Mouse (Mus musculus) midbrain, embryonic 13.5 days (tissue): ENCODE results near the gene Zfp385c. TPM values are rescaled to one million over a fixed set of nuclear protein-coding genes. Genes with fewer than 3 reads are reported as not detected.

ENCODE experiments used
- ATAC-seq: fragments of 200-750 bp; cut with Nextera tagmentation; 2 replicates; pipeline ENCODE4 v1.8.0; 2017; ENCODE audit warnings: mild to moderate bottlenecking, moderate TSS enrichment, moderate library complexity
- H3K27ac ChIP-seq: fragments of 300-500 bp; sonication (generic); 2 replicates; pipeline ENCODE4 v1.5.1; 2015; ENCODE audit warnings: inconsistent platforms, mild to moderate bottlenecking, moderate library complexity
- H3K27me3 ChIP-seq: fragments of 300-500 bp; sonication (generic); 2 replicates; pipeline ENCODE4 v1.6.1; 2015; ENCODE audit warnings: mild to moderate bottlenecking, inconsistent platforms
- H3K36me3 ChIP-seq: fragments of 300-500 bp; sonication (generic); 2 replicates; pipeline ENCODE4 v1.6.1; 2015; ENCODE audit warnings: mild to moderate bottlenecking, inconsistent platforms
- H3K4me1 ChIP-seq: fragments of 300-500 bp; sonication (generic); replicated peaks from 2 replicates; pipeline ENCODE4 v1.6.1; 2015; ENCODE audit warnings: inconsistent platforms
- H3K4me2 ChIP-seq: fragments of 300-500 bp; sonication (generic); replicated peaks from 2 replicates; pipeline ENCODE4 v1.6.1; 2015; ENCODE audit warnings: moderate library complexity, mild to moderate bottlenecking, inconsistent platforms
- H3K4me3 ChIP-seq: fragments of 300-500 bp; sonication (generic); replicated peaks from 2 replicates; pipeline ENCODE4 v1.5.1; 2015; ENCODE audit warnings: mild to moderate bottlenecking, inconsistent platforms
- H3K9ac ChIP-seq: fragments of 300-500 bp; sonication (generic); replicated peaks from 2 replicates; pipeline ENCODE4 v1.6.1; 2015; ENCODE audit warnings: mild to moderate bottlenecking, inconsistent platforms
- H3K9me3 ChIP-seq: fragments of 300-500 bp; sonication (generic); 2 replicates; pipeline ENCODE4 v1.6.1; 2016; ENCODE audit warnings: mild to moderate bottlenecking, inconsistent platforms
- WGBS: fragments of 180-500 bp; shearing (Covaris S2); methylation state at CpG from one replicate; pipeline ENCODE4 v1.1.7; 2015; 5-methylcytosine and 5-hydroxymethylcytosine counted together
- polyA plus RNA-seq: library from polyadenylated mRNA; unstranded; fragments of >200 nt; fragmentation: Nextera tagmentation; extraction: Ambion mirVana; gene quantifications from 2 replicates; pipeline ENCODE4 v1.2.1, GENCODE M21; 2015

Gene Zfp385c
- 0.45 and 0.70 TPM in 2 replicates for polyA plus RNA-seq

DNA sequence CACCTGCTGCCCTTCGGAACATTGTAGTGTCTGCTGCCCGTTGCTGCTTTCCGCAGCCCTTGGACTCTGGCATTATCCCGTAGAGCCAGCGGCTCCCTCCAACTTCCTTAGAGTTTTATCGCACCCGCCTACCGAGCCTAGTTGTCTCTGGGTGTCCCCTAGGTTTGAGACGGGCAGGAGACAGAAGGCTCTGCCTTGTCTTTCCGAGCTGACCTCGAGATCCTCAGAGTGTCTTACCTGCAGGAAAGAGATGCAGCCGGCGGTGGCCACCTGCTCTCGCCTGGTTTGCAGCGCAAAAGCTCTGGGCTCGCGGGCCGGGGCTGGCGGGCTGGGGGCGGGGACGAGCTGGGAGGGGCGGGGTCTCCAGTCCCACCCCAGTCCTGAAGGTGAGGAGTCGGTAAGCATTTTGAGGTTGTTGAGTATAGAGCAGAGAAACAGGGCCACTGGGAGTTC, at the start of gene Zfp385c:
TSS of gene Zfp385c (minus strand) at position 292 of the 453 bp plus-strand sequence.
- H3K9ac ChIP-seq, result peak within 1 kb of the TSS; percentile 40
- H3K4me1 ChIP-seq, result peaks cover 14% of the 10 kb centered on the region
- peaks cover 33% of the 10 kb centered on the region for H3K27me3 ChIP-seq
- H3K36me3 ChIP-seq, result no peaks in the 10 kb centered on the region
- H3K27ac ChIP-seq, result no peak within 1 kb of the TSS
- peak within 1 kb of the TSS; percentile 50 for H3K4me2 ChIP-seq
- 1% methylated on average over 23 of the region's 23 CpGs for WGBS
- no peaks in the 10 kb centered on the region for H3K9me3 ChIP-seq
- peak within 1 kb of the TSS; percentile 22 for H3K4me3 ChIP-seq
- no peak for ATAC-seq

DNA sequence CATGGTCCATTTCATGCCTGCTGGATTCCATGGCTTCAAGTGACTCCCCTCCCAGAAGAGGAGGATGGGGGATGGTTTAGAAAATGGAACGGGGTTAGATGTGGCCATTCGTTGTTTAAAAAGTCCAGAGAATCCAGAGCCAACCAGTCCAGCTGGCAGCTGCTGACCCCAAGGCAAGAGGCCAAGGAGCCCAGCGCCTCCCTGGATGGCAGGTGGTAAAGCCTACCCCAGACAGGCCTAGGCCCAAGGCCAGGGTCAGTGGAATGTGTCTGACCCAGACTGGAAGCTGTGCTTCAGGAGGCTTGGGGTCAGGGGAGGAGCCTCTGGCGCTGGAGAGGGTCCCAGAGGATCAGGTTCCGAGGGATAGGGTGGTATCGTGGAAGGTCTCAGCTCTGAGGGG, 49.1 kb upstream of the Zfp385c start:
- no peak for ATAC-seq
- no peak overlapping the region for H3K4me3 ChIP-seq
- H3K4me1 ChIP-seq, result peaks cover 18% of the 10 kb centered on the region
- no peaks in the 10 kb centered on the region for H3K9me3 ChIP-seq
- WGBS, result 77% methylated on average over 6 of the region's 6 CpGs
- H3K4me2 ChIP-seq, result no peak overlapping the region
- no peak overlapping the region for H3K9ac ChIP-seq
- no peak overlapping the region for H3K27ac ChIP-seq
- H3K27me3 ChIP-seq, result 0 out of 2 replicates have a peak, but pooled peaks cover 4% of the 10 kb centered on the region
- H3K36me3 ChIP-seq, result peaks cover 32% of the 10 kb centered on the region

DNA sequence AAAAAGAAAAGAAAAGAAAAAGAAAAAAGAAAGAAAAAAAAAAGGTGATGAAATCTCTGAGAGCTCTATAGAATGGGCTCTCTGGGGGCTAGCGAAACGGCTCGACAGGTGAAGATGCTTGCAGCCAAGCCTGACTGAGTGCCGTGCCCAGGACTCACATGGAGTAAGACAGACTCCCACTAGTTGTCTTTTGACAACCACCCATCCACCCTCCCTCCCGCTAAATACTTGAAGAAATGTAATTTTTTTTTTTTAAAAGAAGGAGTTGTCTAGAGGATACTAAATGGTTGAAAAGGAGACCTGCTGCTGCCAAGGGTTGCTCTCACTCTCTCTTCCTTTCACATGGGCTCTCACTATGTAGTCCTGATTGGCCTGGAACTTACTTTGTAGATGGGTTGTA, 46.5 kb upstream of the Zfp385c start:
- peak overlapping the region; percentile 59 for H3K4me2 ChIP-seq
- H3K4me1 ChIP-seq, result peaks cover 27% of the 10 kb centered on the region
- H3K4me3 ChIP-seq, result peak overlapping the region; percentile 84
- H3K27ac ChIP-seq, result peak overlapping the region; percentile 84; the same call in 1 of the 2 replicates
- ATAC-seq, result 0 out of 2 replicates have a peak, but pooled peaks have one; percentile 13
- peak overlapping the region; percentile 68 for H3K9ac ChIP-seq
- 0 out of 2 replicates have a peak, but pooled peaks cover 4% of the 10 kb centered on the region for H3K27me3 ChIP-seq
- H3K9me3 ChIP-seq, result no peaks in the 10 kb centered on the region
- 16% methylated on average over 5 of the region's 5 CpGs for WGBS
- peaks cover 16% of the 10 kb centered on the region for H3K36me3 ChIP-seq

DNA sequence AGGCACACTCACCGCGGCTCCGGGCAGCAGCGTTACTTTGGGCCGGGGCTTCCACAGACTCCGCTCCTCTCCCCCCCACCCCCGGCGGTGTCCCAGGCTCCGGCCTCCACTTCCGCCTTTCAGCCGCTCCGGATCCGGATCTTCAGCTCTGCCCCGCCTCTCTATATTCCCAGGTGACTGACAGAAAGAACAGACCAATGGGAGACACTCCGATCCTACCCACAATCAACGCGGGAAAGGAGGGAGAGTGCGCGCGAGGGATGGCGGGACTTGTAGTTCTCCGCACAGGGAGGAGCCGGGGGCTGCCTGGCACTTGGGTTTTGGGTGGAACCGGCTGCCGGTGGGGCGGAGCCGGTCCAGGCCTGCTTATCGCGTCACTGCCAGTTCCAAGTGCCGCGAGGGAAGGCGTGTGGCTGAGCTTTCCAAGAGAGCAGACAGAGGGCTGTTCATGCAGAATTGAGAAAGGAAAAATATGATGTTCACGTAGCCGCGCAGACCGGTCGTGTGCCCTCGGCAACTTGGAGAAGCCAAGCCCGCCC, 45.9 kb upstream of the Zfp385c start, which contains the start of gene Rab5c:
TSS of gene Rab5c (minus strand) at position 150 of the 539 bp plus-strand sequence.
- Histone ChIP-seq H3K27me3 (0 out of 2 replicates have a peak, but pooled peaks cover 4% of the 10 kb centered on the region), H3K27ac (peak within 1 kb of the TSS; percentile 84), H3K4me1 (peaks cover 27% of the 10 kb centered on the region), H3K9me3 (no peaks in the 10 kb centered on the region), H3K9ac (peak within 1 kb of the TSS; percentile 92), H3K4me3 (peak within 1 kb of the TSS; percentile 84), H3K4me2 (peak within 1 kb of the TSS; percentile 87), H3K36me3 (peaks cover 15% of the 10 kb centered on the region)
- peak; percentile 100 for ATAC-seq
- under 1% methylated on average over 39 of the region's 39 CpGs for WGBS

DNA sequence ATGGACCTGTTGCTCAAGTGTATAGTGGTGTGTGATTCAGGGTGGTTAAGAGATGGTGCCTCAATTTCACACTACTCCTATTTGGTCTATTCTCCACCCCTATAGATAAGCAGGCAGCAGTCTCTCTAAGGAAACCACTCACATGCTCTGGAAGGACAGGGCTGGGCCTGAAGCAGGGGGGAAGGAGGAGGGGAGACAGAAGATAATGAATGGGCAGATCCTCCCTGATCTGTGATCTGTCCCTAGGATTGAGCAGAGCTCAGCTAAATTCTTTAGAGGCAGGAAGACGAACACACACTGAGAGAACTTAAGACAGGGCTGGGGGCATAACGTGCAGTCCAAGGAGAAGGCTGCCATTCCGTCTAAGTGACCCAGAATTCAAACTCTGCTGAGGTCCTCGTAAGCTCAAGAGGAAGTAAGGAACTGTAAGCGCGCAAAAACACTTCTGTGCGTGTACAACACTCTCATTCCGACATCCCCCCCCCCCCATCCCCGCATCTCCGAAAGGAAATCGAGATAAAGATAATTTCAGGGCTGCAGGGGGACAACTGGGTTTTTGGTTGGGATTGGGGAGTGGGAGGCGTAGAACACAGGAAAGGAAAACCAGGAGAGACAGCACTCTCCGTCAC, 45.0 kb upstream of the Zfp385c start:
- Histone ChIP-seq H3K4me2 (peak overlapping the region; percentile 87), H3K4me1 (peaks cover 27% of the 10 kb centered on the region), H3K27me3 (0 out of 2 replicates have a peak, but pooled peaks cover 4% of the 10 kb centered on the region), H3K9me3 (no peaks in the 10 kb centered on the region), H3K36me3 (peaks cover 21% of the 10 kb centered on the region), H3K27ac (no peak overlapping the region), H3K9ac (peak overlapping the region; percentile 92), H3K4me3 (peak overlapping the region; percentile 84)
- ATAC-seq, result no peak
- 3% methylated on average over 13 of the region's 13 CpGs for WGBS

DNA sequence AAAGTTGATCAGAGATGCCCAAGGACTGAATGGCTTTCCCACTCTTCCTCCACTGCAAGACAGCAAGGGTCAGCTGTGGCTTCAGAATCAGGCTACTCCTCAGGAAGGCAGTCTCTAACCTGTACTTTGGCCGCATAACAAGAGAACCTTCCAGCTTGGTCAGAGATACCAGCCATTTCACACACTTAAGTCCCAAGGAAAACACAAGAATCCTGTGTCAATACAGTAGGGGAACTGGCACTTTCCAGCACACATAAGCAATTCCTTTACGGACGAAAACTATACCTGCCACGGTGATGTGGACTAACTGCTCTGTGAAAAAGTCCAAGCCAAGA, 44.5 kb upstream of the Zfp385c start:
- Histone ChIP-seq H3K9me3 (no peaks in the 10 kb centered on the region), H3K36me3 (peaks cover 19% of the 10 kb centered on the region), H3K4me2 (peak overlapping the region; percentile 87), H3K9ac (peak overlapping the region; percentile 92), H3K27me3 (0 out of 2 replicates have a peak, but pooled peaks cover 4% of the 10 kb centered on the region), H3K4me3 (peak overlapping the region; percentile 84), H3K4me1 (peaks cover 27% of the 10 kb centered on the region), H3K27ac (no peak overlapping the region)
- WGBS, result 88% methylated on average over 4 of the region's 4 CpGs
- ATAC-seq, result no peak

DNA sequence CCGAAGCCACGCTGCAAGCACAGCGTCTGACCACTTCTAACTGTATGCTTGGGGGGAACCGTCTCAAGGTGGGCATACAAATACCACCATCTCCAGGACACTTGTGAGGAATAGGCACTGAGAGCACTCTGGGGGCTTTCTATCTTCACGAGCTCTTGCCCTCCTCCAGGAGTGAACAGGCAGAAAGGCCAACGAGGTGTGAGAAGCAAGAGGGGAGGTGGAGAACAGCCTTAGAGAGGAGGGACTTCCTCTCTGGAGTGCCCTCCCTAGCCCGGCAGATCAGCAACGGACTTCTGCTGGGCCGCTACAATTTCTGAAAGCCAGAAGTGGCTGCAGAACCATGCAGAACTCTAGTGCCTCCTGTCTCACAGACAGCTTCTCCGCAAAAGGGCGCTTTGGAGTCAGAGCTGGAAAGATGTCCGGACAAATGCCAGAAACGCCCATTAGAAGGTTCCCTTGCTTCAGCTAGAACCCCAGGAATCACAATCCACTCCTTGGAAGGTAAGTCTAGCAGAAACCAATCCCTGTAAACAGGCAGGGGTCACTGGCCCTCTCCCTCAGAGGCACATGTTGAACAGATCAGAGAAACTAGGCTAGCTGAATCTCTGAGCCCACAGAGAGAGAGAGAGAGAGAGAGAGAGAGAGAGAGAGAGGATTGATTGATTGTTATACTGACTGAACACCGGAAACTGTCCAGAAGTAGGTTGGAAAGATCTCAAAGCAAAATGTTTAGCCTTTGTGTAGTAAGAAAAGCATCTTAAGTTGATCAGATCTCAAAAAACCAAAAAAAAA, 43.9 kb upstream of the Zfp385c start:
- Histone ChIP-seq H3K4me1 (peaks cover 27% of the 10 kb centered on the region), H3K4me2 (peak overlapping the region; percentile 87; the same call in 1 of the 2 replicates), H3K9ac (peak overlapping the region; percentile 23; the same call in 1 of the 2 replicates), H3K9me3 (no peaks in the 10 kb centered on the region), H3K27ac (no peak overlapping the region), H3K4me3 (no peak overlapping the region), H3K36me3 (peaks cover 14% of the 10 kb centered on the region), H3K27me3 (0 out of 2 replicates have a peak, but pooled peaks cover 3% of the 10 kb centered on the region)
- ATAC-seq, result no peak
- WGBS, result 86% methylated on average over 14 of the region's 14 CpGs

DNA sequence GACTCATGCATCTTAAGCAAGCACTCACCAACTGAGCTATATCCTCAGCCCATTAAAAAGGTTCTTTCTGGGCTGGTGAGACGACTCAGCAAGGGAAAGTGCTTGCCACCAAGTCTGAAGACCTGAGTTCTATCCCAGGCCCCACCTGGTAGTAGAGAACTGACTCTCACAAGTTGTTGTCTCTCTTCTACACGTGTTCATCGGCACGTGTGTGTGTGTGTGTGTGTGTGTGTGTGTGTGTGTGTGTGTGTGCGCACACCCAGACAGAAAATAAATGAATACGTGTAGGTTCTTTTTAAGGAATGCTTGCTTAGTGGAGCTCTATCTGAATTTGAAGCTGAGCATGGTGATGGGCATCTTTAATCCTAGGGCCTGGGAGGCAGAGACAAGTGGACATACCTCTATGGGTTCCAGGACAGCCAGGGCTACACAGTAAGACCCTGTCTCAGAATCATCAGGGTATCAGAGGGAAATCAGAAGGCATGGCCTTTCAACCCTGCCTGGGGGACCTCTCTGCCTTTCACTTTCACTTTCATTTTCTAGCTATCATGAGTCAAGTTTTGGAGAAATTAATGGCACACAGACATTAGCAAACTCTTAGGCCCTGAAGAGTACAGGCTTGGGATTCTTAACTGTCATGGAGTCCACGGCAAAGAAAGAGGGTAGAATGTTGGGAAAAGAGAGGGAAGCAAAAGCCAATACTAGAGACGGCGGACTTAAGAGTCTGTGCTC, 43.0 kb upstream of the Zfp385c start:
- Histone ChIP-seq H3K36me3 (peaks cover 12% of the 10 kb centered on the region), H3K9me3 (no peaks in the 10 kb centered on the region), H3K4me1 (peaks cover 27% of the 10 kb centered on the region), H3K4me2 (no peak overlapping the region), H3K4me3 (no peak overlapping the region), H3K27me3 (no peaks in the 10 kb centered on the region), H3K27ac (no peak overlapping the region), H3K9ac (no peak overlapping the region; the same call in 1 of the 2 replicates)
- no peak for ATAC-seq
- 95% methylated on average over 9 of the region's 9 CpGs for WGBS

DNA sequence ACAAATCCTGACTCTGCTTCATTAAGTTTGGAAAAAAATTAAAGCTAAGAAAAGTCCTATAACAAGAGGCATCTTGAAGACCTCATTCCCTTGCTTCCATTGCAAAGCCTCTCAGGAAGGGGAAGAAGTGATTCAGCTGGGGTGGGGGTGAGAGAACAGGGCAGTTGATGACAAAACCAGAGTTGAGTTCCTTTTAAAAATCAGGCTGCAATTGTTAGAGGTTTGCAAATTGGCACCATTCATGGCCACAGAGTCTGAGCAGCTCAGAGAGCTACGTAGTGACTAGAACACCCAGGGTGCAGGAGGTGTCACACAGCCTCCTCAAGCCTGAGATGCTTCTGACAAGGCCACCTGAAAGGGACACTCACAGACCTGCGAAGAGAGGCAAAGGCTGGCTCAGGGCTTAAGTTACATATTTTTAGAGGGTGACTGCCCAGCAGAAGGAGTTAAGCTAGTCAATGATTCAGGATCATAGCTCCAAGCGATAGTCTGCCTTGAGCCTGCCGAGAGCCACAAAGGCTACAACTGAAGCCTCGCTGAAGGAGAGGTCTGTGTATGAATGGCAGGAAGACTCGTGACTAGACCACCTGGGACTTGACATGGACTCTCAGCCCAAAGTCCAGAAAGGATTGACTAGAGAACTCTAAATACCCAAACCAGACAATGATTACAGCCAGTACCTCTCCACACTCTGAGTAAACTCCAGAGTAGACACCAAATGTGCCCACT, 38.4 kb upstream of the Zfp385c start:
- Histone ChIP-seq H3K4me2 (no peak overlapping the region), H3K9ac (no peak overlapping the region), H3K27ac (no peak overlapping the region), H3K4me3 (no peak overlapping the region), H3K36me3 (peaks cover 28% of the 10 kb centered on the region), H3K9me3 (no peaks in the 10 kb centered on the region), H3K4me1 (peaks cover 1% of the 10 kb centered on the region), H3K27me3 (no peaks in the 10 kb centered on the region)
- no peak for ATAC-seq
- WGBS, result 87% methylated on average over 6 of the region's 6 CpGs

DNA sequence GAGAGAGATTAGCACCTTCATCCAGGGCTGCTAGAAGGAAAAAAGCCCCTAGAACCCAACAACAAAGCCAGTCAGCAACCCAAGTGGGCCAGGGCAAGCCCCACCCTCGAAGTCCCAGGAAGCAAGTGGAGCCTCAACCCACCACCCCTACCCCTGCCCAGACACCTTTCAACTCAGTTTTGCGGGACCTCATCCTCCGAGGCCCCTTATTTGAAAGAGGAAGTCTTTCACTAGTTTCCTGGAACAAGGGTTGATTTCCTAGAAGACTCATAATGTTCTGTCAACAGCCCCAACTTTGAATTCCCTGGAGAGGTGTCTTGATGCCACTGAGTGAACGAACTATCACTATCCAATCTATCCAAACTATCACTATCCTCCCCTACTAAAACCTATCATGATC, 37.7 kb upstream of the Zfp385c start:
- Histone ChIP-seq H3K36me3 (peaks cover 29% of the 10 kb centered on the region), H3K9ac (no peak overlapping the region), H3K9me3 (no peaks in the 10 kb centered on the region), H3K4me2 (no peak overlapping the region), H3K27me3 (no peaks in the 10 kb centered on the region), H3K27ac (no peak overlapping the region), H3K4me1 (no peaks in the 10 kb centered on the region), H3K4me3 (no peak overlapping the region)
- ATAC-seq, result no peak
- 89% methylated on average over 4 of the region's 4 CpGs for WGBS

DNA sequence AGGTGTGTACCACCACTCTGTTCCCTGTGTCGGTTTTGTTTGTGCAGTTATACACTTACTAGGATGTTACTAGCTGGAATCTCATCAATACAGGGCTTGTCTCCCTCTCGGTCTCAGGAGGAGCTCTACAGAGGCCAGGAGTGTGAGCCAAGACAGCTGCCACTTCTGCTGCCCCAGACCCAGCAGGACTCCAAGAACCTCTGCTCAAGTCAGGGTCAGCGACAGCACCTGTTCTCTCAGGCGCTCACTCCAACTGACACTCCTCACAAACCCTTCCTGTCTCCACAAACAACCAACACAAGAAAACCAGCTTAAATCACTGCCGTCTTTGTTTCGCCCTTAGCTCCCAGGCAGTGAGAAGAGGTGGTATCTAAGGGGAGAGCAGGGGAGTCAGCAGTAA, 36.3 kb upstream of the Zfp385c start:
- H3K36me3 ChIP-seq, result peaks cover 31% of the 10 kb centered on the region
- no peak for ATAC-seq
- 90% methylated on average over 6 of the region's 6 CpGs for WGBS
- no peak overlapping the region for H3K9ac ChIP-seq
- no peaks in the 10 kb centered on the region for H3K9me3 ChIP-seq
- H3K4me3 ChIP-seq, result no peak overlapping the region
- no peak overlapping the region for H3K4me2 ChIP-seq
- no peak overlapping the region for H3K27ac ChIP-seq
- H3K4me1 ChIP-seq, result no peaks in the 10 kb centered on the region
- H3K27me3 ChIP-seq, result no peaks in the 10 kb centered on the region
